ENCODE assay signal across 9 mouse cellular contexts in genomic region chr1:165663277-165663676, GRCm38 (mm10). TPM values are rescaled to one million over a fixed set of nuclear protein-coding genes. Genes with fewer than 3 reads are reported as not detected.
A peak's percentile ranks its signal among the peaks of the same experiment; 100 is the strongest.
DNase-seq lines count a peak whose midpoint lies in the region; ATAC-seq and TF ChIP-seq lines count a peak whose summit lies in the region.
"Had no signal": no experiment of that assay in that cellular context is flagged by ENCODE, and none has a peak within 500 bp of the region (broad histone marks: within the 10 kb centered on the region; RNA-seq: fewer than 3 reads in every experiment).

No protein-coding gene starts in this region.

- H3K36me3 ChIP-seq in hindbrain, embryonic 13.5 days = no peaks in the 10 kb centered on the region
- no peaks in the 10 kb centered on the region for H3K36me3 ChIP-seq in hindbrain, embryonic 12.5 days
- peaks cover 19 to 93% of the 10 kb centered on the region in 2 experiments for H3K36me3 ChIP-seq in CH12.LX (replicated peaks in 1 of 2; ENCODE audit: control insufficient read depth in 1 of 2, insufficient read depth in 1 of 2, low read length in 1 of 2)
- no peaks in the 10 kb centered on the region for H3K36me3 ChIP-seq in limb, embryonic 13.5 days

- TF ChIP-seq CTCF in CH12.LX (conservative IDR thresholded peaks at IDR 0.05 in 1 of 2, IDR thresholded peaks at IDR 0.05 in 1 of 2; ENCODE audit: low read depth in 2 of 2, low read length in 2 of 2) = no peak
- TF ChIP-seq CTCF in bone marrow, adult 2 months (IDR thresholded peaks at IDR 0.05; ENCODE audit: control insufficient read depth, insufficient read depth, low read length) = no peak

- H3K9me3 ChIP-seq in hindbrain, embryonic 13.5 days = no peaks in the 10 kb centered on the region
- no peaks in the 10 kb centered on the region for H3K9me3 ChIP-seq in hindbrain, embryonic 12.5 days (replicated peaks)
- no peaks in the 10 kb centered on the region for H3K9me3 ChIP-seq in CH12.LX (replicated peaks; ENCODE audit: low read length)
- H3K9me3 ChIP-seq in limb, embryonic 13.5 days = no peaks in the 10 kb centered on the region

- no peaks in the 10 kb centered on the region for H3K79me2 ChIP-seq in CH12.LX (replicated peaks; ENCODE audit: control insufficient read depth, extremely low read depth, insufficient read depth, poor library complexity, severe bottlenecking)

- H3K4me2 ChIP-seq in hindbrain, embryonic 13.5 days = no peak overlapping the region
- no peak overlapping the region for H3K4me2 ChIP-seq in hindbrain, embryonic 12.5 days (replicated peaks)
- no peak overlapping the region for H3K4me2 ChIP-seq in CH12.LX (ENCODE audit: insufficient read depth, low read depth, poor library complexity, severe bottlenecking)
- H3K4me2 ChIP-seq in limb, embryonic 13.5 days (replicated peaks) = no peak overlapping the region

- intact Hi-C loops in left cerebral cortex, postnatal 25 days (cut with DNase I) = loop anchor here (10.0 kb wide), 1 partner anchor 492 kb away; no protein-coding TSS in a partner anchor

- no peak for TF ChIP-seq EP300 in CH12.LX (IDR thresholded peaks at IDR 0.05; ENCODE audit: low read length)

- WGBS in hindbrain, embryonic 13.5 days = 73% methylated on average over 16 of the region's 16 CpGs
- WGBS in hindbrain, embryonic 12.5 days = 70% methylated on average over 16 of the region's 16 CpGs
- 55% methylated on average over 16 of the region's 16 CpGs for WGBS in bone marrow, adult 2 months
- 74% methylated on average over 16 of the region's 16 CpGs for WGBS in limb, embryonic 13.5 days

- in situ Hi-C loops in CH12.LX (cut with MboI; ENCODE audit: low pct_ligation_motif_present, low pct_unique_long_range_greater_than_20kb, low sequenced_read_pairs) = loop anchor here (5.0 to 25.0 kb wide), 3 partner anchors 74 to 499 kb away; no protein-coding TSS in a partner anchor

- no peak for ATAC-seq in hindbrain, embryonic 13.5 days (ENCODE audit: low FRiP score)
- ATAC-seq in hindbrain, embryonic 12.5 days (ENCODE audit: low FRiP score) = no peak
- no peak for ATAC-seq in limb, embryonic 13.5 days (ENCODE audit: low FRiP score, low read depth)

- peaks cover 16% of the 10 kb centered on the region for H3K4me1 ChIP-seq in hindbrain, embryonic 13.5 days (replicated peaks)
- H3K4me1 ChIP-seq in hindbrain, embryonic 12.5 days = peaks cover 8% of the 10 kb centered on the region
- H3K4me1 ChIP-seq in CH12.LX (ENCODE audit: control insufficient read depth in 1 of 2, insufficient read depth in 2 of 2) = peaks cover 16 to 49% of the 10 kb centered on the region in 2 experiments
- H3K4me1 ChIP-seq in bone marrow, adult 2 months (ENCODE audit: control insufficient read depth, insufficient read depth, low read length) = peaks cover 3% of the 10 kb centered on the region; the same call in 1 of the 2 replicates
- peaks cover 11% of the 10 kb centered on the region for H3K4me1 ChIP-seq in limb, embryonic 13.5 days

- no peak overlapping the region for H3K4me3 ChIP-seq in hindbrain, embryonic 13.5 days
- H3K4me3 ChIP-seq in hindbrain, embryonic 12.5 days = no peak overlapping the region
- peak overlapping the region in 1 of 3 experiments; percentile 4 for H3K4me3 ChIP-seq in CH12.LX (replicated peaks in 1 of 3; ENCODE audit: low read depth in 2 of 3, low read length in 2 of 3, poor library complexity in 1 of 3)
- H3K4me3 ChIP-seq in bone marrow, adult 2 months (replicated peaks; ENCODE audit: control insufficient read depth, low read depth, low read length) = no peak overlapping the region
- no peak overlapping the region for H3K4me3 ChIP-seq in limb, embryonic 13.5 days

- TF ChIP-seq RAD21 in CH12.LX (IDR thresholded peaks at IDR 0.05; ENCODE audit: low read depth, low read length) = no peak

- H3K27me3 ChIP-seq in hindbrain, embryonic 13.5 days = no peaks in the 10 kb centered on the region
- H3K27me3 ChIP-seq in hindbrain, embryonic 12.5 days = no peaks in the 10 kb centered on the region
- no peaks in the 10 kb centered on the region for H3K27me3 ChIP-seq in CH12.LX (replicated peaks)
- no peaks in the 10 kb centered on the region for H3K27me3 ChIP-seq in limb, embryonic 13.5 days

- TF ChIP-seq POLR2A in CH12.LX (IDR thresholded peaks at IDR 0.05; ENCODE audit: low read depth, low read length) = no peak
- TF ChIP-seq POLR2A in bone marrow, adult 2 months (IDR thresholded peaks at IDR 0.05; ENCODE audit: borderline replicate concordance, control insufficient read depth, low read depth, low read length) = no peak

- dilution Hi-C loops in CH12.LX (cut with MboI; ENCODE audit: extremely low pct_ligation_motif_present, extremely low pct_unique_long_range_greater_than_20kb, low sequenced_read_pairs) = no loop called here

- H3K27ac ChIP-seq in hindbrain, embryonic 13.5 days = peak overlapping the region; percentile 55; the same call in 1 of the 2 replicates
- no peak overlapping the region for H3K27ac ChIP-seq in hindbrain, embryonic 12.5 days
- H3K27ac ChIP-seq in CH12.LX (ENCODE audit: insufficient read depth, low read depth) = peak overlapping the region; percentile 10
- H3K27ac ChIP-seq in bone marrow, adult 2 months (ENCODE audit: control insufficient read depth, insufficient read depth, low read depth, low read length, poor library complexity) = peak overlapping the region; percentile 64
- H3K27ac ChIP-seq in limb, embryonic 13.5 days = no peak overlapping the region

- H3K9ac ChIP-seq in hindbrain, embryonic 13.5 days = 0 out of 2 replicates have a peak overlapping the region, but pooled peaks have one; percentile 13
- no peak overlapping the region for H3K9ac ChIP-seq in hindbrain, embryonic 12.5 days
- no peak overlapping the region for H3K9ac ChIP-seq in CH12.LX (ENCODE audit: insufficient read depth, low read depth)
- peak overlapping the region; percentile 39 for H3K9ac ChIP-seq in limb, embryonic 13.5 days

- peak; percentile 29 for DNase-seq in CH12.LX (ENCODE audit: extremely low read depth)
- DNase-seq in urinary bladder, postnatal 10 days (ENCODE audit: low spot score) = no peak
- no peak for DNase-seq in left cerebral cortex, postnatal 25 days (ENCODE audit: low spot score in 2 of 2)
- DNase-seq: layer of hippocampus, adult 9-11 months; thymus, postnatal 36 days had no signal

TF ChIP-seq in CH12.LX, 34 proteins besides CTCF, POLR2A, EP300 and RAD21:
- TF ChIP-seq ZC3H11A (IDR thresholded peaks at IDR 0.05; ENCODE audit: low read depth, low read length) = no peak
- TF ChIP-seq NRF1 (IDR thresholded peaks at IDR 0.05; ENCODE audit: low read depth, low read length) = peak; percentile 52
TF ChIP-seq in CH12.LX: peak in this region for 1.

RNA-seq across cellular contexts. Expression of gene Mpzl1, which starts 28.9 kb away (rescaled TPM):
- polyA plus RNA-seq in hindbrain, embryonic 13.5 days (2015; fragmentation: Nextera tagmentation; extraction: Ambion mirVana) = 151 and 157 TPM in 2 replicates
- polyA plus RNA-seq in hindbrain, embryonic 12.5 days (2016; fragmentation: Nextera tagmentation; extraction: Ambion mirVana) = 140 and 148 TPM in 2 replicates
- 5.0 and 6.5 TPM in 2 replicates for total RNA-seq in CH12.LX (2012; rRNA removed)
- 2.0 and 2.8 TPM in 2 replicates for total RNA-seq in CH12.LX (2014; rRNA removed)
- polyA plus RNA-seq in CH12.LX (2012; ENCODE audit: insufficient read length, low read depth) = 6.2 and 6.7 TPM in 2 replicates
- polyA plus RNA-seq in bone marrow, adult 2 months (2011; ENCODE audit: insufficient read depth, insufficient read length, low replicate concordance, missing spikeins) = 5.8 and 20.7 TPM in 2 replicates
- 196 TPM in 2 replicates for polyA plus RNA-seq in limb, embryonic 13.5 days (2015; fragmentation: Nextera tagmentation; extraction: Ambion mirVana)
- total RNA-seq in left cerebral cortex, postnatal 25 days (2021) = 10 to 100 TPM; 34.2 to 36.6 TPM

RNA-seq across cellular contexts. Expression of gene Rcsd1, which starts 46.3 kb away (rescaled TPM):
- 12.4 and 13.5 TPM in 2 replicates for polyA plus RNA-seq in hindbrain, embryonic 13.5 days (2015; fragmentation: Nextera tagmentation; extraction: Ambion mirVana)
- polyA plus RNA-seq in hindbrain, embryonic 12.5 days (2016; fragmentation: Nextera tagmentation; extraction: Ambion mirVana) = 16.8 and 18.4 TPM in 2 replicates
- total RNA-seq in CH12.LX (2012; rRNA removed) (20.7 and 22.7 TPM in 2 replicates), CH12.LX (2014; rRNA removed) (34.8 and 35.7 TPM in 2 replicates)
- polyA plus RNA-seq in CH12.LX (2012; ENCODE audit: insufficient read length, low read depth) = 74.8 and 81.1 TPM in 2 replicates
- polyA plus RNA-seq in bone marrow, adult 2 months (2011; ENCODE audit: insufficient read depth, insufficient read length, low replicate concordance, missing spikeins) = 51.6 and 119 TPM in 2 replicates
- polyA plus RNA-seq in limb, embryonic 13.5 days (2015; fragmentation: Nextera tagmentation; extraction: Ambion mirVana) = 16.2 and 16.3 TPM in 2 replicates
- total RNA-seq in left cerebral cortex, postnatal 25 days (2021) = 1 to 10 TPM; 4.9 to 6.0 TPM

Comparison
In these comparisons a context has a peak if more than half of its experiments do, and no peak if none do; other contexts are left out.
1. H3K27ac ChIP-seq: peak in hindbrain, embryonic 13.5 days (single experiment), CH12.LX (single experiment) and bone marrow, adult 2 months (single experiment); none in hindbrain, embryonic 12.5 days (single experiment) and limb, embryonic 13.5 days (single experiment).
2. H3K9ac ChIP-seq: peak in hindbrain, embryonic 13.5 days (single experiment) and limb, embryonic 13.5 days (single experiment); none in hindbrain, embryonic 12.5 days (single experiment) and CH12.LX (single experiment).